Mouse (Mus musculus): ENCODE results near the gene Dnal4. TPM values are rescaled to one million over a fixed set of nuclear protein-coding genes. Genes with fewer than 3 reads are reported as not detected.

Dnal4 gene
- polyA plus RNA-seq, 1 experiment from 2014 or later, result 40.9 TPM

DNA sequence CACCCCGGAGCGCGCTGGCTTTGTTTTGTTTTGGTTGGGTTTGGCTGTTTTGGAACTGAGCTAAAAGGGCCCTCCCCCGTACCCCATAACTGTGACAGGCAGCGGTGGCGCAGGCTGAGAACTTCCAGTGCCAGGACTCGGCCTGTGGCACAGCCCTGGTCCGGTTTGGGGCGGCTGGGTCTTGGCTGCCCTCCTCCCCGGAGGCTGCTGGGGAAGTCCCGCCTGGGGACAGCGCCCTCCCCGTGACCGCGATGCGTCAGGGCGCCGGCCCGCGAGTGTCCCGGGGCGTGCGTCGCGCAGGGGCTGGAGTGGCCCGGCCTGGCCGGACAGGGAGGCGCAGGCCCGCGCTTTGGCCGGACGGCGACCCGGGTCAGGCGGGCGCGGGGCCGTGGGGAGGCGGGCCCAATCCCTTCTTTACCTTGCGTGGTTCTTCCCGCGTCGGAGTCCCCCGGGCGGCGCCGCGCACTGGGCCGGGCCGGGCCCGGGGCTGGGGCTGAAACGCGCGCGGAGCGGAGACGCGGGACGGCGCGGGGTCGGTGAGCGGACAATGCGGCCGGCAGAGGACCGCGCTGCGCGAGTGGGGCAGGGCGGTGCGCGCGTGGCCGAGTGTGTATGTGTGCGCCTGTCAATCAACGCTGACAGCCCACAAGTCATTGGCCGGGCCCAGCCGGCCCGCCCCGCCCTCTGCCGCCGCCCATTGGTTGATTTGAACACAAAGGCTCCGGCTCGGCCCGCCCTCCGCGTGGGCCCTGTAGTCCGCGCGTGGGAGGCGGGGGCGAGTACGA lies 35.5 kb downstream of the Dnal4 start, which contains the start of gene Sun2:
Sun2 (minus strand) TSS at position 616 of the 785 bp plus-strand sequence.
- peak; percentile 83 for ATAC-seq (ENCODE audit: insufficient number of reproducible peaks, insufficient read depth, low FRiP score, low read depth)
- peak within 1 kb of the TSS; percentile 77 to 93 for H3K4me3 ChIP-seq (ENCODE audit: control insufficient read depth in 1 of 2, insufficient read depth in 1 of 2, low read depth in 1 of 2, low read length in 2 of 2)
- peak within 1 kb of the TSS; percentile 89 for H3K9ac ChIP-seq (ENCODE audit: low read length)
- H3K4me1 ChIP-seq (ENCODE audit: control insufficient read depth in 2 of 2, insufficient read depth in 2 of 2, low read length in 2 of 2), result peaks cover 15 to 35% of the 10 kb centered on the region in 2 experiments
- peak within 1 kb of the TSS; percentile 91 for H3K4me2 ChIP-seq (ENCODE audit: low read length)
- H3K36me3 ChIP-seq (ENCODE audit: control insufficient read depth, insufficient read depth, low read length), result peaks cover 32% of the 10 kb centered on the region
- H3K9me3 ChIP-seq (ENCODE audit: control insufficient read depth, low read length), result no peaks in the 10 kb centered on the region
- under 1% methylated on average over 93 of the region's 93 CpGs for WGBS
- no peaks in the 10 kb centered on the region for H3K27me3 ChIP-seq (ENCODE audit: control insufficient read depth, insufficient read depth, low read length)
- peak within 1 kb of the TSS; percentile 87 to 89 for H3K27ac ChIP-seq (replicated peaks in 1 of 2; ENCODE audit: control insufficient read depth in 1 of 2, insufficient read depth in 1 of 2, low read depth in 2 of 2, low read length in 2 of 2)

DNA sequence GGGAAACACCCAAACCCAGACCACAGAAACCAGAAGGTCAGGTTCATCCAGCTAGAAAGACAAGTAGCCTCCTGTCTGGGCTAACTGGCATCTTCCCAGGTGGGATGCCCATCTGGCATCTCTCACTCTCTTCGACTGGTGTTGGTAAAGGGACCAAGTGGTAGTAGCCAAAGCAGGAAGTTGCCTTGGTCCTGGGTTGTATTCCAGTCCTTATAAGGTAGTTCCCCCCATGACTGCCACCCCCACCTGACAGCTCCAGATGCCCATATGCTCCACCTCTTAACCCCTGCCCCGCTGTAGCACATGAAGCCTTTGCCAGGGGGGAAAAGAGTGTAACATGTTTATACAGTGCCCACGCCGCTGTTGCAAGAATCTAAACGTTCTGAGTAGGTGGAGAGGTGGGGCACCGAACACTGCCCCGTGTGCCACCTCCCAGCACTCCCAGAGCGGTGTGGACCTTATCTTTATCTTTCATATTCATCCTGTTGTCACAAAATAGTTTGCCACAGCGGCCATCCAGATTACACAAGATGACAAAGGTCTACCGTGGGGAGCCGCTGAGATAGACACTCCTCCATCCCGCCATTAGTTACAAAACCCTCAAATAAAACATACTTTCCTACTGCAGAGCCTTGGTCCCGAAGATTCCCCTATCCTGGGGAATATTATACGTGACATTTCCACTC lies 36.3 kb downstream of the Dnal4 start:
- Histone ChIP-seq H3K9me3 (ENCODE audit: control insufficient read depth, low read length) (no peaks in the 10 kb centered on the region), H3K9ac (ENCODE audit: low read length) (peak overlapping the region; percentile 89), H3K4me2 (ENCODE audit: low read length) (peak overlapping the region; percentile 91), H3K4me1 (ENCODE audit: control insufficient read depth in 2 of 2, insufficient read depth in 2 of 2, low read length in 2 of 2) (peaks cover 15 to 35% of the 10 kb centered on the region in 2 experiments), H3K27ac (replicated peaks in 1 of 2; ENCODE audit: control insufficient read depth in 1 of 2, insufficient read depth in 1 of 2, low read depth in 2 of 2, low read length in 2 of 2) (peak overlapping the region; percentile 87 to 89), H3K27me3 (ENCODE audit: control insufficient read depth, insufficient read depth, low read length) (no peaks in the 10 kb centered on the region), H3K4me3 (ENCODE audit: control insufficient read depth in 1 of 2, insufficient read depth in 1 of 2, low read depth in 1 of 2, low read length in 2 of 2) (peak overlapping the region; percentile 77 to 93), H3K36me3 (ENCODE audit: control insufficient read depth, insufficient read depth, low read length) (peaks cover 40% of the 10 kb centered on the region)
- ATAC-seq (ENCODE audit: insufficient number of reproducible peaks, insufficient read depth, low FRiP score, low read depth), result 0 out of 2 replicates have a peak, but pooled peaks have one; percentile 31
- 8% methylated on average over 14 of the region's 14 CpGs for WGBS

DNA sequence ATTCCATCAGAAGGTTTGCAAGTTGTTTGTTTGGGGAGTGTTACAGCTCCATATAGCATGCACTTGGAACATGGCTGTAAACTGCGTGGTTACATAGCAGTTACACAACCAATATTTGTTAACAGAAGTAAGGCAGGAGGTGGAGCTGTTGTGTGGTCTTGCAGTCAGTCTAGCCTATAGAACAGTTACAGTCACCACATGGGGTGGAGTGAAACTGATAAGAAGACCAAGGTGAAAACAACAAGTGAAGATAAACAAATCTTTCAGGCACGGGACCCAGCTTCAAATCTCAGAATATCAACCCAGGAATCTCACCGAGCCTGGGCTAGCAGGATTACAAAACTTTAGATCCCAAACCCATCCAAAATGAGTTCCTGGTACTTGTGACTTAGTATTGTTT lies 36.9 kb downstream of the Dnal4 start:
- no peaks in the 10 kb centered on the region for H3K27me3 ChIP-seq (ENCODE audit: control insufficient read depth, insufficient read depth, low read length)
- WGBS, result 54% methylated on average over 3 of the region's 3 CpGs
- H3K4me2 ChIP-seq (ENCODE audit: low read length), result peak overlapping the region; percentile 91
- H3K36me3 ChIP-seq (ENCODE audit: control insufficient read depth, insufficient read depth, low read length), result peaks cover 44% of the 10 kb centered on the region
- H3K4me1 ChIP-seq (ENCODE audit: control insufficient read depth in 2 of 2, insufficient read depth in 2 of 2, low read length in 2 of 2), result peaks cover 18 to 38% of the 10 kb centered on the region in 2 experiments
- peak overlapping the region; percentile 77 to 93; a peak in 3 of 4 replicates for H3K4me3 ChIP-seq (ENCODE audit: control insufficient read depth in 1 of 2, insufficient read depth in 1 of 2, low read depth in 1 of 2, low read length in 2 of 2)
- no peaks in the 10 kb centered on the region for H3K9me3 ChIP-seq (ENCODE audit: control insufficient read depth, low read length)
- ATAC-seq (ENCODE audit: insufficient number of reproducible peaks, insufficient read depth, low FRiP score, low read depth), result no peak
- peak overlapping the region; percentile 89 for H3K9ac ChIP-seq (ENCODE audit: low read length)
- H3K27ac ChIP-seq (replicated peaks in 1 of 2; ENCODE audit: control insufficient read depth in 1 of 2, insufficient read depth in 1 of 2, low read depth in 2 of 2, low read length in 2 of 2), result peak overlapping the region; percentile 87 to 89; a peak in 2 of 4 replicates

DNA sequence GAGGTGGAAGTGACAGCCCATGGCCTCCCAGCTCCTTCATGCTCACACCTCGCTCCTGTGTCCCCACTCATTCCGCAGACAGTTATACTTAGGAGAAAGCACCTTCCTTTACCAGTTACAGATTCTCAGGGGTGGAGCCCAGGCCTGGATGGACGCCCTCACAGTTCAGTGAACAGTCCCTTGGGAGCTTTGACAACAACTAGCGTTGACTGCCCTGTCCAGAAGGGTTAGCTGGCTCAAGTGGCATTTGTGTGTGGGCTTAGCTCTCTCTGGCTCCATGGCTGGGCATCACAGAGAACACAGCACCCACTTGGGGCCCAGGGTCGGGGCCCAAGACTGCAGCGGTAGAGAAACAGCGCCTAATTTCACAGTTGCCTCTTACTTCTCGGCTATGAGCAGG lies 43.3 kb downstream of the Dnal4 start:
- Histone ChIP-seq H3K9me3 (ENCODE audit: control insufficient read depth, low read length) (no peaks in the 10 kb centered on the region), H3K27ac (replicated peaks in 1 of 2; ENCODE audit: control insufficient read depth in 1 of 2, insufficient read depth in 1 of 2, low read depth in 2 of 2, low read length in 2 of 2) (peak overlapping the region; percentile 99), H3K36me3 (ENCODE audit: control insufficient read depth, insufficient read depth, low read length) (peaks cover 93% of the 10 kb centered on the region), H3K4me2 (ENCODE audit: low read length) (no peak overlapping the region), H3K4me3 (ENCODE audit: control insufficient read depth in 1 of 2, insufficient read depth in 1 of 2, low read depth in 1 of 2, low read length in 2 of 2) (no peak overlapping the region), H3K9ac (ENCODE audit: low read length) (peak overlapping the region; percentile 65), H3K27me3 (ENCODE audit: control insufficient read depth, insufficient read depth, low read length) (no peaks in the 10 kb centered on the region), H3K4me1 (ENCODE audit: control insufficient read depth in 2 of 2, insufficient read depth in 2 of 2, low read length in 2 of 2) (peaks cover 14 to 25% of the 10 kb centered on the region in 2 experiments)
- no peak for ATAC-seq (ENCODE audit: insufficient number of reproducible peaks, insufficient read depth, low FRiP score, low read depth)
- WGBS, result 69% methylated on average over 8 of the region's 8 CpGs

DNA sequence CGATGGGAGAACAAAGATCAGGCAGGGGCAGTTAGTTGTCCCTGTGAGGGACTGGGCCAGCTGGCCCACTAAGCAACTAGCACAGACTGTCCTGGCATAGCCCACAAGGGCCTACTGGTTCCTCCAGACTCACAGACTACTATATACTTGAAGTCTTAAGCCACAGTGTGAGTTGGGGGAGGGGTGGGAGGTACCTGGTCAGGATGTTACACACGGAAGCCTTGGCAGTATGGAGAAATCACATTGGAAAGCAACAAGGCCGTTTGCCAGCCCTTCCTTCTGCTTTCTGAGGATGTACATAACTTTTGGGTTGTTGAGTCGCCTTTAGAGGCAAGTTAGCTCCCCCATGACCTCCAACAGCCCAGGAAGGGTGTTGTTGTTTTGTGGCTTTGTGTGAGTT lies 44.0 kb downstream of the Dnal4 start:
- H3K9ac ChIP-seq (ENCODE audit: low read length), result no peak overlapping the region
- ATAC-seq (ENCODE audit: insufficient number of reproducible peaks, insufficient read depth, low FRiP score, low read depth), result no peak
- no peak overlapping the region for H3K4me2 ChIP-seq (ENCODE audit: low read length)
- H3K4me1 ChIP-seq (ENCODE audit: control insufficient read depth in 2 of 2, insufficient read depth in 2 of 2, low read length in 2 of 2), result peaks cover 14 to 19% of the 10 kb centered on the region in 2 experiments
- no peak overlapping the region for H3K27ac ChIP-seq (replicated peaks in 1 of 2; ENCODE audit: control insufficient read depth in 1 of 2, insufficient read depth in 1 of 2, low read depth in 2 of 2, low read length in 2 of 2)
- peaks cover 93% of the 10 kb centered on the region for H3K36me3 ChIP-seq (ENCODE audit: control insufficient read depth, insufficient read depth, low read length)
- no peak overlapping the region for H3K4me3 ChIP-seq (ENCODE audit: control insufficient read depth in 1 of 2, insufficient read depth in 1 of 2, low read depth in 1 of 2, low read length in 2 of 2)
- WGBS, result 81% methylated on average over 4 of the region's 4 CpGs
- H3K9me3 ChIP-seq (ENCODE audit: control insufficient read depth, low read length), result no peaks in the 10 kb centered on the region
- H3K27me3 ChIP-seq (ENCODE audit: control insufficient read depth, insufficient read depth, low read length), result no peaks in the 10 kb centered on the region

DNA sequence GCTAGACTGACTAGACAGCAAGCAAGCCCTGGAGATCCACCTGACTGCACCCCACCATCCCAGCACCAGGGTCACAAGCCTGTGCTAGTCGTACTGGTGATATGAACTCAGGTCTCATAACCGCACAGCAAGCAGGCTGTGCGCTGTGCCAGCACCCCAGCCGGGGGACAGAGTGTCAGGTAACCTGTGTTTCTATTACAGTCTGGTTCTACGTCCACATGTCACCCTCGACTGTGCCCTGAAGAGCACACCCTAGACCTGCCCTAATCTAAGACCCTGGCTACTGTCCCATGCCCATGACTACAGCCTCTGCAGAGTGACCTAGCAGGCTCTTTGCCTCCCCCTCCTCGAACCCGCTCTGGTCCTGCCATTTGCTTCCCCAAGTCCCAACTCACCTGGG lies 44.5 kb downstream of the Dnal4 start:
- Histone ChIP-seq H3K4me3 (ENCODE audit: control insufficient read depth in 1 of 2, insufficient read depth in 1 of 2, low read depth in 1 of 2, low read length in 2 of 2) (no peak overlapping the region), H3K27ac (replicated peaks in 1 of 2; ENCODE audit: control insufficient read depth in 1 of 2, insufficient read depth in 1 of 2, low read depth in 2 of 2, low read length in 2 of 2) (no peak overlapping the region), H3K36me3 (ENCODE audit: control insufficient read depth, insufficient read depth, low read length) (peaks cover 93% of the 10 kb centered on the region), H3K9me3 (ENCODE audit: control insufficient read depth, low read length) (no peaks in the 10 kb centered on the region), H3K4me2 (ENCODE audit: low read length) (no peak overlapping the region), H3K4me1 (ENCODE audit: control insufficient read depth in 2 of 2, insufficient read depth in 2 of 2, low read length in 2 of 2) (peaks cover 14 to 19% of the 10 kb centered on the region in 2 experiments), H3K27me3 (ENCODE audit: control insufficient read depth, insufficient read depth, low read length) (no peaks in the 10 kb centered on the region), H3K9ac (ENCODE audit: low read length) (no peak overlapping the region)
- 93% methylated on average over 8 of the region's 8 CpGs for WGBS
- ATAC-seq (ENCODE audit: insufficient number of reproducible peaks, insufficient read depth, low FRiP score, low read depth), result no peak

DNA sequence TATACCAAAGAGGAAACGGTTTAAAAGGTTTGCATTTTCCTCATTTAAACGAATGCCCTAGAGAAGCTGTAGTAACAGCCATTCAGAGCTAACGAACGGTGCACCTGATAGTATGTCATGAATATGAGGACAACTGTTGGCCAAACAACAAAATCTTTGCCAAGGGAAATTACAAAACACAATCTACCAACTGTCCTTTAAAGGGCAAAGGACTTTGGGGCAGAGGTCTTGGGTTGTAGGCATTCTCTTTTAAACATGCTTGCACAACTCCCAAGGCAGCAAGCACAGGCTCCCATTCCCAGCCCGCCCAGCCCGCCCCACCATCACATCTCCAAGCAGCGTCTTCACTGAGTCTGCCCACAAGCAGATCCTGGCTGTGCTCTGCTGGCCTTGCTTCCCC lies 46.1 kb downstream of the Dnal4 start:
- Histone ChIP-seq H3K4me1 (ENCODE audit: control insufficient read depth in 2 of 2, insufficient read depth in 2 of 2, low read length in 2 of 2) (peaks cover 14 to 19% of the 10 kb centered on the region in 2 experiments), H3K4me2 (ENCODE audit: low read length) (no peak overlapping the region), H3K27ac (replicated peaks in 1 of 2; ENCODE audit: control insufficient read depth in 1 of 2, insufficient read depth in 1 of 2, low read depth in 2 of 2, low read length in 2 of 2) (no peak overlapping the region), H3K9ac (ENCODE audit: low read length) (no peak overlapping the region), H3K4me3 (ENCODE audit: control insufficient read depth in 1 of 2, insufficient read depth in 1 of 2, low read depth in 1 of 2, low read length in 2 of 2) (no peak overlapping the region), H3K27me3 (ENCODE audit: control insufficient read depth, insufficient read depth, low read length) (no peaks in the 10 kb centered on the region), H3K36me3 (ENCODE audit: control insufficient read depth, insufficient read depth, low read length) (peaks cover 93% of the 10 kb centered on the region), H3K9me3 (ENCODE audit: control insufficient read depth, low read length) (no peaks in the 10 kb centered on the region)
- ATAC-seq (ENCODE audit: insufficient number of reproducible peaks, insufficient read depth, low FRiP score, low read depth), result no peak
- WGBS, result 92% methylated on average over 7 of the region's 7 CpGs

Data from heart, embryonic 14.5 days (tissue).